Mouse (Mus musculus): Measurements from ENCODE around the gene Tor3a.

- no peak for TF ChIP-seq CTCF (conservative IDR thresholded peaks at IDR 0.05; ENCODE audit: low read length)
- no peak for TF ChIP-seq NANOG (IDR thresholded peaks at IDR 0.05; ENCODE audit: borderline replicate concordance, low read length)
- no peak for TF ChIP-seq POU5F1 (IDR thresholded peaks at IDR 0.05; ENCODE audit: borderline replicate concordance, low read length)
These were observed 58.6 kb downstream of the Tor3a start for GRCm38 (mm10) chr1:156615381-156616133.
